Mouse (Mus musculus) retina, embryonic 14.5 days (tissue): ENCODE measurements at regions not wholly inside any gene's neighbourhood (a gene's known extent, or its start where the extent isn't known, plus 50 kb on each side); places are given as distances from the start of the nearest gene placed in this dataset.

Experiments used
- DNase-seq: peaks from one replicate; pipeline ENCODE4 v3.0.0-alpha.2; 2015; ENCODE audit warnings: low spot score

GRCm38 (mm10) chr3:52600581-52600980 is 332.4 kb downstream of the Foxo1 start:
- DNase-seq, result no peak

- DNase-seq, result no peak
Measured at GRCm38 (mm10) chr3:52600146-52600545, 332.0 kb downstream of the Foxo1 start.

- no peak for DNase-seq
Measured at GRCm38 (mm10) chr3:52586418-52586817, 318.3 kb downstream of the Foxo1 start.

- no peak for DNase-seq
Measured at GRCm38 (mm10) chr3:52579917-52580316, 311.8 kb downstream of the Foxo1 start.

GRCm38 (mm10) chr3:52579096-52579495 is 311.0 kb downstream of the Foxo1 start:
- DNase-seq, result no peak

GRCm38 (mm10) chr3:52576703-52577244 is 308.6 kb downstream of the Foxo1 start:
- no peak for DNase-seq

GRCm38 (mm10) chr3:52575237-52575798 is 307.2 kb downstream of the Foxo1 start:
- DNase-seq, result no peak

- DNase-seq, result no peak
Measured at GRCm38 (mm10) chr3:52574341-52574740, 306.2 kb downstream of the Foxo1 start.

- no peak for DNase-seq
Measured at GRCm38 (mm10) chr3:52573806-52574205, 305.7 kb downstream of the Foxo1 start.

- DNase-seq, result no peak
Measured at GRCm38 (mm10) chr3:52572514-52573485, 304.7 kb downstream of the Foxo1 start.

GRCm38 (mm10) chr3:52567606-52568372 is 299.7 kb downstream of the Foxo1 start:
- no peak for DNase-seq

GRCm38 (mm10) chr3:52563595-52563994 is 295.5 kb downstream of the Foxo1 start:
- DNase-seq, result no peak

GRCm38 (mm10) chr3:52562816-52563215 is 294.7 kb downstream of the Foxo1 start:
- DNase-seq, result no peak

GRCm38 (mm10) chr3:52559481-52559880 is 291.3 kb downstream of the Foxo1 start:
- DNase-seq, result peak; percentile 21

GRCm38 (mm10) chr3:52558765-52559164 is 290.6 kb downstream of the Foxo1 start:
- DNase-seq, result peak; percentile 72

GRCm38 (mm10) chr3:52557296-52557695 is 289.2 kb downstream of the Foxo1 start:
- DNase-seq, result no peak

GRCm38 (mm10) chr3:52555038-52555437 is 286.9 kb downstream of the Foxo1 start:
- DNase-seq, result no peak

- DNase-seq, result no peak
Measured at GRCm38 (mm10) chr3:52554490-52554889, 286.4 kb downstream of the Foxo1 start.

- no peak for DNase-seq
Measured at GRCm38 (mm10) chr3:52548201-52548893, 280.2 kb downstream of the Foxo1 start.

GRCm38 (mm10) chr3:52546035-52546434 is 277.9 kb downstream of the Foxo1 start:
- DNase-seq, result no peak

- DNase-seq, result no peak
Measured at GRCm38 (mm10) chr3:52543006-52543405, 274.9 kb downstream of the Foxo1 start.
